Mouse (Mus musculus): ENCODE measurements around the gene Gm21739. TPM values are rescaled to one million over a fixed set of nuclear protein-coding genes. Genes with fewer than 3 reads are reported as not detected.
"Not testable (repeated sequence)": the region's sequence is repeated elsewhere in the genome, so short reads cannot be mapped to it uniquely, and the experiment has no call there.

Gene Gm21739
- total RNA-seq (2021) = not detected
- long read RNA-seq, experiment 1 = 0 reads
- long read RNA-seq, experiment 2 = 0 reads

DNA sequence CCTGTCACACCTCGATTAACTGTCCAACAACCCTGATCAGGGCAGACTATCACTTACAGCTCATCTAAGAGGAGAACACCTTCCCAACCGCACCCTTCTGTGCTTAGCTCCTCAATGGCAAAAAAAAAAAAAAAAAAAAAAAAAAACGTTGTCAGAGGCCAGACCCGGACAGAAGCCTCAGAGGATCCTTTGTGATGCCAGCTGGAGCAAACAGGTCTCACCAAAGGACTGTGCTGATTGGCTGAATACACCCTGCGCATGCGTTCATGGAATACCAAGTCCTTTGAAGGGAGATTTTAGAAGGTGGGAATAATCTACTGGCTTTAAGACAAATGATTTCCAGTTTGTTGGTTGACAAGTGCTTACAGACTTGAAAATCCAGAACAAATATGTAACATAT lies at the start of gene Gm21739:
Gene Gm21739 (minus strand): TSS at position 101 of the 400 bp plus-strand sequence.
- DNase-seq = not testable (repeated sequence)

All from gastrocnemius, postnatal 10 days (tissue).